Mouse (Mus musculus): Measurements from ENCODE around the gene Efcab2.

DNA sequence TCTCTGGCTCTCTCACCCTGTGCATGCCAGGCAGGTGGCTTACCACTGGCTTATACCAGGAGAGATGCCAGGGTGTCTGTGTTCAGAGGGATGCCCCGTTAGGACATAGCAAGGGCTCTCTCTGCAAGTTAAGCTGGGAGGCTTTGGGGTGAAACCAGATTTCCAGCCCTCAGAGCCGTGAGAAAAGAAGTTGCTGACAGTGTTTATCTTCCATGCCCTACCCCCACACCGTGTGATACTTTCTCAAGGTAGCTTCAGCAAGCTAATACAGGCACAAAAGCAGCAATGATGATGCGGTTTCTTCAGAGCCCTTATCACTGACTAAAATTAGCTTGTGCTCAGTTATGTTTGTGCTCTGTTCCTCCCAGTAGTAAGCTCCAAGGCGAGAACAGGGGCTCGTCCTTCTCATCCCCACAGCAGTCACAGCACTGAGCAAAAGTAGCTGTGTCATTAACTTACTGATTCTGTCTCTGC is 42.4 kb downstream of the Efcab2 start:
- no peak for TF ChIP-seq CTCF (IDR thresholded peaks at IDR 0.05; ENCODE audit: low read depth)
- TF ChIP-seq EP300 (IDR thresholded peaks at IDR 0.05; ENCODE audit: low read depth) = peak; percentile 55; the same call in 1 of the 2 replicates
